Mouse (Mus musculus) heart, adult 2 months (tissue): ENCODE results near the gene Slc22a22.

Experiments used
- CTCF ChIP-seq: fragments of 200-600 bp; IDR thresholded peaks from 2 replicates; pipeline ENCODE4 v1.8.1; 2022; ENCODE audit warnings: antibody characterized with exemption, mild to moderate bottlenecking, moderate library complexity
- EP300 ChIP-seq: fragments of 200-500 bp; IDR thresholded peaks from 2 replicates; pipeline ENCODE4 v1.6.1; 2011; ENCODE audit warnings: low read depth, low read length, control low read depth; ENCODE audit not compliant: insufficient read depth
- POLR2A ChIP-seq: fragments of 200-500 bp; IDR thresholded peaks from 2 replicates; pipeline ENCODE4 v1.6.1; 2011; ENCODE audit warnings: mild to moderate bottlenecking, low read depth, low read length, control low read depth; ENCODE audit not compliant: insufficient read depth

GRCm38 (mm10) chr15:57205315-57205714 is 272.1 kb downstream of the Slc22a22 start:
- TF ChIP-seq EP300 (no peak), CTCF (no peak), POLR2A (no peak)
